Mouse (Mus musculus) heart, embryonic 13.5 days (tissue): ENCODE measurements at regions not wholly inside any gene's neighbourhood (a gene's known extent, or its start where the extent isn't known, plus 50 kb on each side); places are given as distances from the start of the nearest gene placed in this dataset.

Experiments
- ATAC-seq: fragments of 200-750 bp; cut with Nextera tagmentation; 2 replicates; pipeline ENCODE4 v1.8.0; 2017; ENCODE audit warnings: moderate TSS enrichment; ENCODE audit not compliant: insufficient number of reproducible peaks, low FRiP score, low TSS enrichment; ENCODE audit errors: extremely low read depth
- H3K27ac ChIP-seq: fragments of 300-500 bp; sonication (generic); replicated peaks from 2 replicates; pipeline ENCODE4 v1.5.1; 2015; ENCODE audit warnings: moderate library complexity, mild to moderate bottlenecking, inconsistent platforms
- H3K27me3 ChIP-seq: fragments of 300-500 bp; sonication (generic); replicated peaks from 2 replicates; pipeline ENCODE4 v1.6.1; 2015; ENCODE audit warnings: mild to moderate bottlenecking, inconsistent platforms
- H3K36me3 ChIP-seq: fragments of 300-500 bp; sonication (generic); 2 replicates; pipeline ENCODE4 v1.6.1; 2015; ENCODE audit warnings: mild to moderate bottlenecking, inconsistent platforms
- H3K4me1 ChIP-seq: fragments of 300-500 bp; sonication (generic); 2 replicates; pipeline ENCODE4 v1.6.1; 2015; ENCODE audit warnings: inconsistent platforms
- H3K4me2 ChIP-seq: fragments of 300-500 bp; sonication (generic); 2 replicates; pipeline ENCODE4 v1.6.1; 2015; ENCODE audit warnings: inconsistent platforms, mild to moderate bottlenecking, moderate library complexity
- H3K4me3 ChIP-seq: fragments of 300-500 bp; sonication (generic); 2 replicates; pipeline ENCODE4 v1.5.1; 2015; ENCODE audit warnings: moderate library complexity, mild to moderate bottlenecking, inconsistent platforms
- H3K9ac ChIP-seq: fragments of 300-500 bp; sonication (generic); 2 replicates; pipeline ENCODE4 v1.6.1; 2015; ENCODE audit warnings: inconsistent platforms, mild to moderate bottlenecking, moderate library complexity
- H3K9me3 ChIP-seq: fragments of 300-500 bp; sonication (generic); 2 replicates; pipeline ENCODE4 v1.6.1; 2016; ENCODE audit warnings: inconsistent platforms
- WGBS: fragments of 180-500 bp; shearing (Covaris S2); methylation state at CpG from one replicate; pipeline ENCODE4 v1.1.7; 2015; ENCODE audit warnings: mixed read lengths; 5-methylcytosine and 5-hydroxymethylcytosine counted together

DNA sequence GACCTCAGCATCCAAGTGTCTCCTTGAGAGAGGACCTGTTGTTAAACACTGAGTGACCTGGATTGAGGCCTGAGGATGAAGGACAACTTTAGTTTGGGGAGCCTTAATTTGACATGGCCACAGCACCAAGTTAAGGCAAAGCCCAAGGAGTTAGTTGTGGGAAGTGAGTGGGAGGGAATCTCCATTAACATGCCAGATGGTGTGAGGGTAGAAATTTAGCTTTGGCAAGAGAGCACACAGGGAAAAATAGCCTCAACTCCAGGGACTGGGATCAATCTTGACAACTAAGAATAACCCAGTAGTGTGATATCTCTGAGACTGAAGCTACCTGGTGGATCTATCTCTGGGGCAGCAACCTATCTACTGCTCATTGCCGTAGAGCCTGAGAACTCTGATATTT lies 105.4 kb downstream of the Ahr start:
- Histone ChIP-seq H3K4me3 (no peak overlapping the region), H3K9me3 (no peaks in the 10 kb centered on the region), H3K27ac (no peak overlapping the region), H3K27me3 (no peaks in the 10 kb centered on the region), H3K4me2 (no peak overlapping the region), H3K4me1 (no peaks in the 10 kb centered on the region), H3K9ac (no peak overlapping the region), H3K36me3 (no peaks in the 10 kb centered on the region)
- WGBS: 78% methylated on average over 1 of the region's 1 CpGs
- ATAC-seq: no peak

DNA sequence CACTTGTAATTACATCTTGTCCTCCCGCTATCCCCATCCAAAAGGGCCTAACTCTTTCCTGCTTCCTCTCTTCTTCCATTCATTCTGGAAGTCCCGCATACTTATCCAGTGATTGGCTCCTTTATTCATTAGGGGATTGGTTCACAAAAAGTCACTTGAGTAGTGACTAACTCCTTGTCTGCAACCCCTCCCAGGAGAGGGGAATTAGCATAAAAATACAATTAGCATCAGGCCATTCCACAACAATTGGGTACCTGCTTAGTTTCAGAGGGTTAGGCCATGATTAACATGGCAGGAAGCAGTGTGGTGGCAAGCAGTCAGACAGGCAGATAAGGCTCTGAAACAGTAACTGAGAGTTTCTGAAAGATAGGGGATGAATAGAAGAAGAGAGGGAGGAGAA lies 115.6 kb downstream of the Ahr start:
- Histone ChIP-seq H3K4me3 (no peak overlapping the region), H3K9ac (no peak overlapping the region), H3K4me1 (no peaks in the 10 kb centered on the region), H3K27ac (no peak overlapping the region), H3K9me3 (no peaks in the 10 kb centered on the region), H3K4me2 (no peak overlapping the region), H3K36me3 (no peaks in the 10 kb centered on the region), H3K27me3 (no peaks in the 10 kb centered on the region)
- 78% methylated on average over 2 of the region's 2 CpGs for WGBS
- no peak for ATAC-seq

DNA sequence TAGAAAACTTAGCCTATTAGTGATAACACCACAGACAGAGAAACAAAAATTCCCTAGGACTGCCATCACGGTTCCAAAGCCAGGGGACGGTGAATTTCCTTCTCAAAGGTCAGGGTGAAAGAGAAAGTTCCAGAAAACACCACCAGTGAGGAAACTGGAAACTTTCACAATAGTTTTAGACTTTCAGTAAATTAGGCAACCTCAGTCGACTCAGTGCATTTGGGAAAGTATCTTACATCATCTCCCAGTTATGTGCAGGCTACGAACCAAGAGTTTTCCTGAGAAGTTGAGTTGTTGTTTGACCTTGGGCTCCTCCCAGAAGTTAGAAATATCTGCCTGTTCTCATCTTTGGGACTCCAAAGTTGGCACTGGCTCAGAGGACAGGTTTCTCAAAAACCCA lies 116.9 kb downstream of the Ahr start:
- Histone ChIP-seq H3K27me3 (no peaks in the 10 kb centered on the region), H3K4me2 (no peak overlapping the region), H3K36me3 (no peaks in the 10 kb centered on the region), H3K9ac (no peak overlapping the region), H3K9me3 (no peaks in the 10 kb centered on the region), H3K4me3 (no peak overlapping the region), H3K4me1 (no peaks in the 10 kb centered on the region), H3K27ac (no peak overlapping the region)
- 53% methylated on average over 4 of the region's 4 CpGs for WGBS
- no peak for ATAC-seq

DNA sequence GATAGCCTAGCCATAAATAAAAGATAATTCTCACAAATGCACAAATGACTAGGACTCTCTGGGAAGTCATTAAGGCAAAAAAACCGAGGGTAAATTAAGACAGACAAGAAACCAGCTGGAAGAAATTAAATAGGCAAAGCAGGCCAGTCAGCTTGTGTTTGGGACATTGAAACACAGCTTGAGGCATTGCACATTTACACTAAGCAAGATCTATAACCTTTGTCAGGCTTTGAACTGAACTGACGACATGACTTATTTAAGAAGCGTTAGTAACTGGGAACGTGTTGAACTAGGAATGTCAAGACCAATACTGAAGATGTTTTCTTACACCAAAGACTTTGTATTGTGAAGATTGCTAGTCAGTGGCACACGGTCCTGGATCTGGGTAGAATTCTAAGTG lies 118.3 kb downstream of the Ahr start:
- WGBS: 62% methylated on average over 5 of the region's 5 CpGs
- Histone ChIP-seq H3K9me3 (no peaks in the 10 kb centered on the region), H3K27me3 (no peaks in the 10 kb centered on the region), H3K4me3 (no peak overlapping the region), H3K4me1 (no peaks in the 10 kb centered on the region), H3K9ac (no peak overlapping the region), H3K36me3 (no peaks in the 10 kb centered on the region), H3K27ac (no peak overlapping the region), H3K4me2 (no peak overlapping the region)
- no peak for ATAC-seq

DNA sequence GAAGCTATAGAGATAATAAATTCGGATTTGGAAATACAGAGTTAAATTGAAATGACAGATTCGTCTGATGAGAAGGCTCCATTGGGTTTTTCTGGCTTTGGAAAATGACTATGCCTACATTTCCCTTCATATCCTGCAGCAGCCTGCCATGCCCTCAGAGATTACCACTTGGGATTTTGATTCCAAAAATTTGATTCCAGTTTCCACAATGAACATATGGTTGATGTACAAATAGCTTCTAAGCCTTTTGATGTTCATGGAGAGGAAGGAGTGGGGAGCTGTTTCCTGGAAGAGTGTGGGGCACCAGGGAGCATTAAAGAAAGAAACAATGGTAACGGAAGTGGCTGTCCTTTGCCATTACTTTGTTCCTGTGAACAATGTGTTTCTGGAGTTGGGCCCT lies 122.1 kb downstream of the Ahr start:
- Histone ChIP-seq H3K27ac (no peak overlapping the region), H3K27me3 (no peaks in the 10 kb centered on the region), H3K4me1 (peaks cover 4% of the 10 kb centered on the region; the same call in 1 of the 2 replicates), H3K9ac (no peak overlapping the region), H3K36me3 (no peaks in the 10 kb centered on the region), H3K4me2 (no peak overlapping the region), H3K9me3 (no peaks in the 10 kb centered on the region), H3K4me3 (no peak overlapping the region)
- ATAC-seq: no peak
- WGBS: 66% methylated on average over 3 of the region's 3 CpGs

DNA sequence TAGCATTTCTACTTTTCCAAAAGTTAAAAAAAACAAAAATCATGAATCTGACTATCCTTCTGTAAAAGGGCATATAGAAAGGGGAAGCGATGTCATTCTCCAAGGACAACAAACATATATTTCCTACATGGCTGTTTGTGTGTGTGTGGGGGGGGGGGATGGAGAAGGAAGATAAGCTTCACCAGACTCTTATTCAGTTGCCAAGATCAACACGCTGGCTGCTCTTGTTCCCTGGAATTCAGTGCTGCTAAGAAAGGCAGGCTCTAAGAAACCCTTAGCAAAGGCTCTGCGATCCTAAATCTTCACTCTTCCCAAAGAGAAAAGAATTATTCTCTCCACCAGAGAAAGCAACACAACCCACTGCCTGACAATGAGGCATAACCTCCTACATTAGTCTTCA lies 126.4 kb downstream of the Ahr start:
- Histone ChIP-seq H3K4me2 (peak overlapping the region; percentile 31; the same call in 1 of the 2 replicates), H3K27ac (peak overlapping the region; percentile 72), H3K9me3 (no peaks in the 10 kb centered on the region), H3K9ac (no peak overlapping the region), H3K4me3 (no peak overlapping the region), H3K4me1 (peaks cover 4% of the 10 kb centered on the region; the same call in 1 of the 2 replicates), H3K36me3 (no peaks in the 10 kb centered on the region), H3K27me3 (no peaks in the 10 kb centered on the region)
- WGBS: 36% methylated on average over 3 of the region's 3 CpGs
- no peak for ATAC-seq

DNA sequence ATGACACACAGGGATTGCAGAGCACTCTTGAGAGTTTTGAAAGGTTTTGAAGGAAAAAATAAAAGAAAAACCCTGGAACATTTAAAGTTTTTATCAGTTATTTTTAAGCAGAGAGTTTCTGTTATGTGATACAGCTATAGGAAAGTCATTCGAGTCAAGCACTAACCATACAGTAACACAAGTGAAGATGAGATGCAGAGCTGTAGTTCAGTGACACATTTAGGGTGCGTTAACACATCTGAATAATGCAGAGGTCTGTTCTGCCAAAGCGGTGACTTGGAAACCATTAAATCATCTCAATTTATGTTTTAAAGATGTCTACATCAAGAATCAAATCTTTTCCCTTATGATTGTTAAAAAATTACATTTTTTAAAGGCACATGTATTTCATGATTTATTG lies 126.8 kb downstream of the Ahr start:
- H3K9ac ChIP-seq: no peak overlapping the region
- no peaks in the 10 kb centered on the region for H3K36me3 ChIP-seq
- H3K27me3 ChIP-seq: no peaks in the 10 kb centered on the region
- no peaks in the 10 kb centered on the region for H3K9me3 ChIP-seq
- ATAC-seq: no peak
- no peak overlapping the region for H3K4me2 ChIP-seq
- no peak overlapping the region for H3K4me3 ChIP-seq
- peak overlapping the region; percentile 24 for H3K27ac ChIP-seq
- 64% methylated on average over 3 of the region's 3 CpGs for WGBS
- H3K4me1 ChIP-seq: peaks cover 4% of the 10 kb centered on the region; the same call in 1 of the 2 replicates

DNA sequence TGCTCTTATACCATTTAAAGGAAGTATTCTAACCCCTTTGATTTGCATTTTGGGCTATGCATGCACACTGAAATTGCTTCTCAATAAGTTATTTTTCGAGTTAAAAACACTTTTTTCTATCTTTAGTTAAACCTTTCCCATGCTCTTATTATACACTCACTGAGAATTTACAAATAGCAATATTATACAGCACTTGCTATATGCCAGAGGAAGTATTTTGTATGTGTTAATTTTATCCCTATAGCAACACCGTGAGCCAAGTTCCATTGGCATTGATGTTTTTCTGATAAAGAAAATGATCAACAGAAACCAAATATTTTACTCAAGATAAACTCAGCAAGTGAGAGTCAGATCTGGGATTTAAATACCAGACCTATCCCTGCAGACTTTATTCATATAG lies 133.0 kb downstream of the Ahr start:
- Histone ChIP-seq H3K4me1 (no peaks in the 10 kb centered on the region), H3K36me3 (no peaks in the 10 kb centered on the region), H3K4me3 (no peak overlapping the region), H3K27me3 (no peaks in the 10 kb centered on the region), H3K4me2 (no peak overlapping the region), H3K9me3 (no peaks in the 10 kb centered on the region), H3K27ac (no peak overlapping the region), H3K9ac (no peak overlapping the region)
- 46% methylated on average over 2 of the region's 2 CpGs for WGBS
- no peak for ATAC-seq

DNA sequence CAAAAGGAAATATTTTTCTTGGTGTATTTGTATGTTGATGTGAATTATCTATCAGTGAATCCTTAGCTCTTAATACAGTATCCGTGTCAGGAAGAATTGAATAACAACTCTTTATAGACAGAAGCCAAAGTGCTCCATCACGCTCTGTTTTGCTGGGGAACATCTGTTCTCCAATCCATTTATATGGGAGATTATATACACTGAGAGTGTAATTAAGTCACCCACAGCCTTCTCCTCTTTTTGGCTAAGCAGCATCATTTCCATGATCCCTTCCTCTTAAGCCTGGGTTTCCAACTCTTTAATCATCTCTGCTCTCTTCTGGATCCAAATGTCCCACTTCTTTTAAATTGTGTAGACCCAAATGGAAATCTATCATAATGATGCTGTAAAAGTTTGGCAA lies 133.6 kb downstream of the Ahr start:
- H3K27me3 ChIP-seq: no peaks in the 10 kb centered on the region
- no peak overlapping the region for H3K27ac ChIP-seq
- no peak overlapping the region for H3K4me2 ChIP-seq
- no peak overlapping the region for H3K4me3 ChIP-seq
- WGBS: 69% methylated on average over 2 of the region's 2 CpGs
- no peaks in the 10 kb centered on the region for H3K4me1 ChIP-seq
- H3K9me3 ChIP-seq: no peaks in the 10 kb centered on the region
- H3K9ac ChIP-seq: no peak overlapping the region
- ATAC-seq: no peak
- no peaks in the 10 kb centered on the region for H3K36me3 ChIP-seq

DNA sequence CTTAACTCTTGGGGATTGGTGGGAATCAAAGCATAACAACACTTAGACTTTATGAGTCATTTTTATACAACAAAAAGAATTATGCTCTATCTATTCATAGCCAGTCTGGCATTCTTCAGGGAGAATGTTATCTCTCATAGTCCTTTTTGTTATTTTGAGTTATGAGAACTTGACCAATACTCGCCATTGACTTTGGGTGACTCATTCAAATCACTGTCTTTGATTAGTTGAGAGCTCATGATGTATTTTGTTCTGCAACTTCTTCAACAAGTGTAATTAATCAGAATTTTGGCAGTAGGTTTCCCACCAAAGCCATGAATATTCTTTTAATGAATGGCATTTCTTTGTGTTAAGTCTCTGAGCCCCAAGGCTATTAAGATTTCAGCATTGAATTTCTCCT lies 139.6 kb downstream of the Ahr start:
- ATAC-seq: no peak
- Histone ChIP-seq H3K9me3 (no peaks in the 10 kb centered on the region), H3K36me3 (no peaks in the 10 kb centered on the region), H3K4me3 (no peak overlapping the region), H3K27ac (no peak overlapping the region), H3K4me1 (no peaks in the 10 kb centered on the region), H3K9ac (no peak overlapping the region), H3K4me2 (no peak overlapping the region), H3K27me3 (no peaks in the 10 kb centered on the region)
- WGBS: 68% methylated on average over 1 of the region's 1 CpGs

DNA sequence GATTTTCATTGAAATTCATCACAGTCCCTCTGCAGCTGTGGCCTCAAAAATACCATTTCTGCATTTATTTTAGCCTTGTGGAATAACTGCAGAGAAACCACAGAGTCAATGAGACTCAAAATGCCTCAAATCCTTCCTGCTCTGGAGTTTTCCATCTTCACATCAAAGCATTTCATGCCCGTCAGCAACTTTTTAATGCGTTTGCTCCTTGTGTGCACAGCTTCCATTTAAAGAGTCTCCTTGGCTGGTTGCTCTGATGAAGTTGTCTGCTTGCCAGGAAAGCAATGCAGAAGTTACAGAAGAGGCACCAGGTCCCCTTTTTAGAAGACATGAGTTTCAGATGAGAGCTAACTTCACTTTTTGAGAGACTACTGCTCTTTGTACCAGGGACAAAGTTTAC lies 142.7 kb downstream of the Ahr start:
- no peak overlapping the region for H3K4me3 ChIP-seq
- no peak for ATAC-seq
- H3K36me3 ChIP-seq: no peaks in the 10 kb centered on the region
- H3K27me3 ChIP-seq: no peaks in the 10 kb centered on the region
- H3K9me3 ChIP-seq: no peaks in the 10 kb centered on the region
- WGBS: 48% methylated on average over 2 of the region's 2 CpGs
- no peaks in the 10 kb centered on the region for H3K4me1 ChIP-seq
- no peak overlapping the region for H3K9ac ChIP-seq
- H3K27ac ChIP-seq: no peak overlapping the region
- H3K4me2 ChIP-seq: no peak overlapping the region

DNA sequence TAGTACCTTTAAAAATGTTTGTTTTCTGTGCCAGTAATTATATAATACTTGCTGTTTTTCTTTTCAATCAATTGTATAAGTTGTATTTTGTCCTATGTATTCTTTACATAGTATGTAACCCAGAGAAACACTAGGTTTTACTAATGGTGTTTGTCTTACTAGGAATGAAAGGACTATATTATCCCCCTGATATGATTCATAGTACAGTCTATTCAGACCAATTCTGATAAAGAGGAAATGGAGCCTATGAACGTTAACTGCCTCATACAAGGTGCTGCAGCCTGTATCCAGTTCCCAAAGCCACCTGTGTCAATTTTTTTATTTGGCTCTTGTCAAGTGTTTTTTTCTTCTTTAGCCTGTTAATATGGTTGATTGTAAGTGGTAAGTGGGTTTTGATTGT lies 144.6 kb downstream of the Ahr start:
- no peak for ATAC-seq
- Histone ChIP-seq H3K4me2 (no peak overlapping the region), H3K27ac (no peak overlapping the region), H3K4me3 (no peak overlapping the region), H3K27me3 (no peaks in the 10 kb centered on the region), H3K9me3 (no peaks in the 10 kb centered on the region), H3K4me1 (no peaks in the 10 kb centered on the region), H3K36me3 (no peaks in the 10 kb centered on the region), H3K9ac (no peak overlapping the region)
- 52% methylated on average over 1 of the region's 1 CpGs for WGBS

DNA sequence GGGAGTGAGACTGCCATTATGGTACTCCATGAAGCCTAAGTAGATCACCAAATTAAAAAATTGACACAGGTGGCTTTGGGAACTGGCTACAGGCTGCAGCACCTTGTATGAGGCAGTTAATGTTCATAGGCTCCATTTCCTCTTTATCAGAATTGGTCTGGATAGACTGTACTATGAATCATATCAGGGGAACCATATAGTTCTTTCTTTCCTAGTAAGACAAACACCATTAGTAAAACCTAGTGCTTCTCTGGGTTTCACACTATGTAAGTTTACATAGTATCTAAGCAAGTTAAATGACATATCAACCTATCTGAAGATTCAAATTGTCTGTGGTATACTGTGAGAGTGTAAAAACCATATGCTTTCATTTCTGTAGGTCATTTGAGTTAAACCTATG lies 145.0 kb downstream of the Ahr start:
- Histone ChIP-seq H3K27ac (no peak overlapping the region), H3K27me3 (no peaks in the 10 kb centered on the region), H3K4me2 (no peak overlapping the region), H3K9me3 (no peaks in the 10 kb centered on the region), H3K4me1 (no peaks in the 10 kb centered on the region), H3K36me3 (no peaks in the 10 kb centered on the region), H3K4me3 (no peak overlapping the region), H3K9ac (no peak overlapping the region)
- ATAC-seq: no peak
